Mouse (Mus musculus) liver, adult 2 months (tissue): ENCODE measurements around the gene Dnaic1.

Source experiments
- CTCF ChIP-seq: fragments of 200-500 bp; IDR thresholded peaks from 2 replicates; pipeline ENCODE4 v1.5.1; 2011; ENCODE audit warnings: low read depth, low read length, control low read depth
- POLR2A ChIP-seq: fragments of 200-500 bp; IDR thresholded peaks from 2 replicates; pipeline ENCODE4 v1.6.1; 2011; ENCODE audit warnings: low read length, control low read depth; ENCODE audit not compliant: insufficient read depth; ENCODE audit errors: extremely low read depth

- no peak for TF ChIP-seq CTCF
- TF ChIP-seq POLR2A: no peak
Observed at GRCm38 (mm10) chr4:41524829-41525228, 44.7 kb upstream of the Dnaic1 start.
